In the genomic region with DNA sequence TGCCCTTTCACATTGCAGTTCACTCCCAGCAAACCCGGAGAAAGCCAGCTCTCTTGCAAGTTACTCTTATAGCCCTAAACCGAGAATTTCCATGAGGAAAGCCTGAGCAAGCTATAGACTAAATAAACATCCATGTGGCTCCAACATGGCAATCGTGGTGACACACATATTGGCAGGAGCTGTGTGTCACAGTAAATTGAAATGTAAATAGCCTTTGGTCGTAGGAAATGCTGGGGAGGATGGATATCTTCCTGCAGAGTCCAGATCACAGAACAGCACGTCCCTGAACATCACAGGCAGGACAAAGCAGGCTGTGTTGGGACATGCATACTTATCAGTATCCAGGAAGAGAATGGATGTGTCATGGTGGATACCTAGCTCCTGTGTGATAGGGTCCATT, we compare ENCODE assay signal across 21 mouse cellular contexts. TPM values are rescaled to one million over a fixed set of nuclear protein-coding genes. Genes with fewer than 3 reads are reported as not detected.
DNase-seq lines count a peak whose midpoint lies in the region; ATAC-seq and TF ChIP-seq lines count a peak whose summit lies in the region.
"Had no signal": no experiment of that assay in that cellular context is flagged by ENCODE, and none has a peak within 500 bp of the region (broad histone marks: within the 10 kb centered on the region; RNA-seq: fewer than 3 reads in every experiment).

No protein-coding gene starts in this region.

- H3K27ac ChIP-seq in lung, embryonic 14.5 days (ENCODE audit: low read depth) = no peak overlapping the region
- peak overlapping the region; percentile 75 for H3K27ac ChIP-seq in lung, embryonic 16.5 days (ENCODE audit: low read length)
- H3K27ac ChIP-seq in CH12.LX (ENCODE audit: insufficient read depth, low read depth) = no peak overlapping the region
- H3K27ac ChIP-seq: embryonic facial prominence, embryonic 10.5 days; embryonic facial prominence, embryonic 12.5 days; forebrain, embryonic 13.5 days; forebrain, embryonic 15.5 days had no signal

- no peak overlapping the region for H3K4me2 ChIP-seq in lung, embryonic 14.5 days
- H3K4me2 ChIP-seq in lung, embryonic 16.5 days (ENCODE audit: low read depth, low read length) = 0 out of 2 replicates have a peak overlapping the region, but pooled peaks have one; percentile 3
- H3K4me2 ChIP-seq in CH12.LX (ENCODE audit: insufficient read depth, low read depth, poor library complexity, severe bottlenecking) = peak overlapping the region; percentile 27; the same call in 1 of the 2 replicates
- H3K4me2 ChIP-seq: embryonic facial prominence, embryonic 12.5 days; forebrain, embryonic 13.5 days; forebrain, embryonic 15.5 days had no signal

- H3K9ac ChIP-seq in lung, embryonic 14.5 days = no peak overlapping the region
- no peak overlapping the region for H3K9ac ChIP-seq in lung, embryonic 16.5 days (ENCODE audit: low read length)
- no peak overlapping the region for H3K9ac ChIP-seq in CH12.LX (ENCODE audit: insufficient read depth, low read depth)
- H3K9ac ChIP-seq: embryonic facial prominence, embryonic 12.5 days; forebrain, embryonic 13.5 days; forebrain, embryonic 15.5 days had no signal

- dilution Hi-C loops in CH12.LX (cut with MboI; ENCODE audit: extremely low pct_ligation_motif_present, extremely low pct_unique_long_range_greater_than_20kb, low sequenced_read_pairs) = no loop called here

- TF ChIP-seq RAD21 in CH12.LX (IDR thresholded peaks at IDR 0.05; ENCODE audit: low read depth, low read length) = no peak

- no peak overlapping the region for H3K4me3 ChIP-seq in lung, embryonic 14.5 days (ENCODE audit: low read depth, low read length)
- no peak overlapping the region for H3K4me3 ChIP-seq in lung, embryonic 16.5 days (ENCODE audit: low read length)
- H3K4me3 ChIP-seq in lung, adult 2 months (replicated peaks; ENCODE audit: extremely low read depth, low read depth, low read length) = no peak overlapping the region
- no peak overlapping the region for H3K4me3 ChIP-seq in CH12.LX (replicated peaks in 1 of 3; ENCODE audit: low read depth in 2 of 3, low read length in 2 of 3, poor library complexity in 1 of 3)
- H3K4me3 ChIP-seq: embryonic facial prominence, embryonic 10.5 days; embryonic facial prominence, embryonic 12.5 days; forebrain, embryonic 13.5 days; forebrain, embryonic 15.5 days had no signal

- H3K79me2 ChIP-seq in CH12.LX (replicated peaks; ENCODE audit: control insufficient read depth, extremely low read depth, insufficient read depth, poor library complexity, severe bottlenecking) = no peaks in the 10 kb centered on the region

- H3K9me3 ChIP-seq in lung, embryonic 14.5 days (ENCODE audit: low read depth, low read length) = no peaks in the 10 kb centered on the region
- no peaks in the 10 kb centered on the region for H3K9me3 ChIP-seq in lung, embryonic 16.5 days (ENCODE audit: control insufficient read depth, low read length)
- no peaks in the 10 kb centered on the region for H3K9me3 ChIP-seq in CH12.LX (replicated peaks; ENCODE audit: low read length)
- H3K9me3 ChIP-seq: embryonic facial prominence, embryonic 10.5 days; embryonic facial prominence, embryonic 12.5 days; forebrain, embryonic 13.5 days; forebrain, embryonic 15.5 days had no signal

- in situ Hi-C loops in CH12.LX (cut with MboI; ENCODE audit: low pct_ligation_motif_present, low pct_unique_long_range_greater_than_20kb, low sequenced_read_pairs) = loop anchor here (10.0 kb wide), 1 partner anchor 244 kb away; no protein-coding TSS in a partner anchor

- 21% methylated on average over 5 of the region's 5 CpGs for WGBS in lung, embryonic 14.5 days
- WGBS in lung, embryonic 16.5 days = 23% methylated on average over 5 of the region's 5 CpGs
- 30% methylated on average over 5 of the region's 5 CpGs for WGBS in lung, adult 2 months

- no peak for TF ChIP-seq CTCF in lung, embryonic 14.5 days (IDR thresholded peaks at IDR 0.05; ENCODE audit: low read depth)
- TF ChIP-seq CTCF in lung, adult 2 months (IDR thresholded peaks at IDR 0.05; ENCODE audit: insufficient read depth, low read length) = no peak
- no peak for TF ChIP-seq CTCF in CH12.LX (conservative IDR thresholded peaks at IDR 0.05 in 1 of 2, IDR thresholded peaks at IDR 0.05 in 1 of 2; ENCODE audit: low read depth in 2 of 2, low read length in 2 of 2)

- no peak for TF ChIP-seq POLR2A in lung, adult 2 months (IDR thresholded peaks at IDR 0.05; ENCODE audit: borderline replicate concordance, extremely low read depth, low read depth, low read length)
- no peak for TF ChIP-seq POLR2A in CH12.LX (IDR thresholded peaks at IDR 0.05; ENCODE audit: low read depth, low read length)

- H3K4me1 ChIP-seq in lung, embryonic 14.5 days (ENCODE audit: insufficient read depth) = no peaks in the 10 kb centered on the region
- peaks cover 8% of the 10 kb centered on the region; the same call in 1 of the 2 replicates for H3K4me1 ChIP-seq in lung, embryonic 16.5 days (replicated peaks; ENCODE audit: control insufficient read depth, insufficient read depth, low read length)
- no peaks in the 10 kb centered on the region; the same call in 1 of the 2 replicates for H3K4me1 ChIP-seq in lung, adult 2 months (ENCODE audit: control insufficient read depth, insufficient read depth, low read length)
- H3K4me1 ChIP-seq in CH12.LX (ENCODE audit: control insufficient read depth in 1 of 2, insufficient read depth in 2 of 2) = peaks cover 0 to 16% of the 10 kb centered on the region in 2 experiments; a peak in 2 of 4 replicates
- H3K4me1 ChIP-seq: embryonic facial prominence, embryonic 10.5 days; embryonic facial prominence, embryonic 12.5 days; forebrain, embryonic 13.5 days; forebrain, embryonic 15.5 days had no signal

- H3K36me3 ChIP-seq in lung, embryonic 14.5 days (ENCODE audit: insufficient read depth) = no peaks in the 10 kb centered on the region
- H3K36me3 ChIP-seq in lung, embryonic 16.5 days (ENCODE audit: control insufficient read depth, insufficient read depth, low read length) = no peaks in the 10 kb centered on the region
- H3K36me3 ChIP-seq in CH12.LX (replicated peaks in 1 of 2; ENCODE audit: control insufficient read depth in 1 of 2, insufficient read depth in 1 of 2, low read length in 1 of 2) = no peaks in the 10 kb centered on the region
- H3K36me3 ChIP-seq: embryonic facial prominence, embryonic 10.5 days; embryonic facial prominence, embryonic 12.5 days; forebrain, embryonic 15.5 days had no signal

- no peak for TF ChIP-seq EP300 in CH12.LX (IDR thresholded peaks at IDR 0.05; ENCODE audit: low read length)

- no peaks in the 10 kb centered on the region for H3K27me3 ChIP-seq in lung, embryonic 14.5 days (ENCODE audit: insufficient read depth, low read length)
- no peaks in the 10 kb centered on the region for H3K27me3 ChIP-seq in lung, embryonic 16.5 days (ENCODE audit: control insufficient read depth, insufficient read depth, low read depth, low read length)
- no peaks in the 10 kb centered on the region for H3K27me3 ChIP-seq in CH12.LX (replicated peaks)
- H3K27me3 ChIP-seq: embryonic facial prominence, embryonic 12.5 days; forebrain, embryonic 13.5 days; forebrain, embryonic 15.5 days had no signal

- DNase-seq in lung, embryonic 14.5 days = peak; percentile 71
- no peak for DNase-seq in lung, adult 18-20 months
- DNase-seq in lung, adult 2 months = no peak
- DNase-seq in CH12.LX (ENCODE audit: extremely low read depth) = no peak
- DNase-seq in lung, postnatal 36 days = peak; percentile 21
- DNase-seq in cerebellum, adult 11-12 months = no peak
- DNase-seq: adrenal gland, adult 2 months; adrenal gland, postnatal 10 days; adrenal gland, postnatal 25 days; B cell, adult 2 months; cerebellum, adult 11 months; cerebellum, adult 2 months; cerebellum, adult 9-10 months; cerebellum, postnatal 10 days; cerebellum, postnatal 25 days had no signal

- peak; percentile 75; the same call in 1 of the 2 replicates for ATAC-seq in lung, embryonic 14.5 days (ENCODE audit: insufficient read depth)
- ATAC-seq in lung, embryonic 16.5 days (ENCODE audit: low read depth) = peak; percentile 91
- ATAC-seq: CD4-positive, CD25-positive, alpha-beta regulatory T cell, adult 4 months; forebrain, embryonic 13.5 days; forebrain, embryonic 15.5 days had no signal

TF ChIP-seq in CH12.LX, 34 proteins besides CTCF, POLR2A, EP300 and RAD21:
- no peak for TF ChIP-seq UBTF (IDR thresholded peaks at IDR 0.05; ENCODE audit: low read depth, low read length)
- no peak for TF ChIP-seq ZKSCAN1 (IDR thresholded peaks at IDR 0.05; ENCODE audit: borderline replicate concordance, low read depth, low read length)
- TF ChIP-seq BHLHE40 (IDR thresholded peaks at IDR 0.05; ENCODE audit: low read depth, low read length) = no peak
- TF ChIP-seq ZNF384 (IDR thresholded peaks at IDR 0.05; ENCODE audit: low read depth, low read length) = no peak
- no peak for TF ChIP-seq MYC (IDR thresholded peaks at IDR 0.05; ENCODE audit: low read depth, low read length)
- no peak for TF ChIP-seq TCF12 (IDR thresholded peaks at IDR 0.05; ENCODE audit: low read depth, low read length)
- TF ChIP-seq SMC3 (IDR thresholded peaks at IDR 0.05; ENCODE audit: low read depth, low read length) = no peak
- no peak for TF ChIP-seq MAZ (IDR thresholded peaks at IDR 0.05; ENCODE audit: low read depth, low read length)
- TF ChIP-seq RCOR1 (conservative IDR thresholded peaks at IDR 0.05; ENCODE audit: low read depth, low read length) = no peak
- TF ChIP-seq USF1 (IDR thresholded peaks at IDR 0.05; ENCODE audit: low read depth, low read length) = no peak

RNA-seq across cellular contexts. Expression of a gene that starts 59.3 kb away (rescaled TPM):
- polyA plus RNA-seq in lung, embryonic 14.5 days (2014; fragmentation: Nextera tagmentation; extraction: Ambion mirVana) = 37.8 and 38.5 TPM in 2 replicates
- 43.9 and 44.3 TPM in 2 replicates for polyA plus RNA-seq in lung, embryonic 16.5 days (2015; fragmentation: Nextera tagmentation; extraction: Ambion mirVana)
- polyA plus RNA-seq in lung, adult 2 months (2012; rRNA removed) = 24.2 and 28.3 TPM in 2 replicates
- total RNA-seq in CH12.LX (2012; rRNA removed) = 32.2 and 35.8 TPM in 2 replicates
- 22.2 and 23.1 TPM in 2 replicates for total RNA-seq in CH12.LX (2014; rRNA removed)
- polyA plus RNA-seq in CH12.LX (2012; ENCODE audit: insufficient read length, low read depth) = 42.8 and 50.2 TPM in 2 replicates

Comparison
In these comparisons a context has a peak if more than half of its experiments do, and no peak if none do; other contexts are left out.
1. DNase-seq: peak in lung, embryonic 14.5 days (single experiment) and lung, postnatal 36 days (single experiment); none in lung, adult 18-20 months (0 of 2), lung, adult 2 months (single experiment), CH12.LX (single experiment) and cerebellum, adult 11-12 months (single experiment).